ENCODE assay signal across 8 mouse cellular contexts in the genomic region with DNA sequence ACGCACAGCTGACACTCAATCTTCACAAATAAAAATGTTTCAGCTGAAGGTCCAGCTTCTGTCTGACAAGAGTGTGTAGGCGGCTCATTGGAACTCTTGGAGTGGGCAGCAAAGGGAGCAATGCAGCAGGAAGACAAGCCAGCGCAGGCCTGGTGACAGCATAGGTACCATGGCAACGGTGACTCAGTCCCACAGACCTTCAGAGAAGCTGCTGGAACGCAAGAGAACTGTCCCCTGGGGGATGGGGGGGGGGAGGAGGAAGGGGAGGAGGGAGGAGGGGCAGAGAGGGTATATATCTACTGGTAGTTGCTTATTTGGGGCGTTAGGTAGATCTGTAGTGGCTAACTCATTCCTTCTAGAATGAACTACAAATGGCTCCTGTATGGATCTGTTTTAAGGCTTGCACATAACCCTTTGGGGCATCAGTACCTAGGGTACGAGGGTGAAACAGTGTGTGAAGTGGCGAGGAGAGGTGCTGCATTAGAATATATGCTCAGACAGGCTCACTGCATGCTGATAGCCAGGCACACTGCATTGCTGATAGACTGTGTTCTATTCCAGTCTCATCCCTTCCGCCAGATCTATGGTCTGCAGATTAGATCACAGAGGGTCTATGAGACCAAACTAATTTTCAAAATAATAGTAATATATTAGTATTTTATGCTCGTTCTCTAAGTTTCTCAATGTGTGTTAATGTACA. TPM values are rescaled to one million over a fixed set of nuclear protein-coding genes. Genes with fewer than 3 reads are reported as not detected.
DNase-seq lines count a peak whose midpoint lies in the region; TF ChIP-seq lines count a peak whose summit lies in the region.
"Had no signal": no experiment of that assay in that cellular context is flagged by ENCODE, and none has a peak within 500 bp of the region (broad histone marks: within the 10 kb centered on the region; RNA-seq: fewer than 3 reads in every experiment).

No protein-coding gene starts in this region.

- no peak for TF ChIP-seq CTCF in layer of hippocampus, adult 2 months (conservative IDR thresholded peaks at IDR 0.05)

- peak; percentile 73 for DNase-seq in urinary bladder, postnatal 14 days (ENCODE audit: low spot score)
- no peak for DNase-seq in urinary bladder, postnatal 10 days (ENCODE audit: low spot score)
- peak; percentile 63 to 66 for DNase-seq in cerebellum, postnatal 14 days
- DNase-seq in heart, adult 18-20 months: peak; percentile 43 to 66
- DNase-seq in layer of hippocampus, adult 2 months (ENCODE audit: low spot score in 2 of 2): peak; percentile 67 to 90
- peak; percentile 33 to 52 for DNase-seq in lung, postnatal 4 days
- DNase-seq in urinary bladder, postnatal 25 days (ENCODE audit: low spot score): peak; percentile 55

- peak overlapping the region; percentile 85 for H3K27ac ChIP-seq in layer of hippocampus, adult 2 months

- H3K4me3 ChIP-seq in layer of hippocampus, adult 2 months: no peak overlapping the region

RNA-seq across cellular contexts. Expression of gene Ttc3, which starts 8.1 kb away (rescaled TPM):
- 10 to 100 TPM; 83.9 to 89.1 TPM for total RNA-seq in heart, adult 18-20 months (2021)
- 100 to 1,000 TPM; 794 to 837 TPM for total RNA-seq in layer of hippocampus, adult 2 months (2021)

RNA-seq across cellular contexts. Expression of gene Pigp, which starts 9.3 kb away (rescaled TPM):
- total RNA-seq in heart, adult 18-20 months (2021): 100 to 1,000 TPM; 119 to 125 TPM
- 10 to 100 TPM; 39.8 to 42.8 TPM for total RNA-seq in layer of hippocampus, adult 2 months (2021)

RNA-seq across cellular contexts. Expression of gene Ripply3, which starts 34.1 kb away (rescaled TPM):
- 1 to 10 TPM; 3.7 to 4.0 TPM for total RNA-seq in heart, adult 18-20 months (2021)
- under 1 TPM in 1 of 2 experiments, not detected in 1; 0.29 TPM for total RNA-seq in layer of hippocampus, adult 2 months (2021)
- total RNA-seq: common myeloid progenitor, adult 5-6 weeks had no signal

RNA-seq across cellular contexts. Expression of gene Hlcs, which starts 49.0 kb away (rescaled TPM):
- 1 to 10 TPM; 7.3 to 9.1 TPM for total RNA-seq in heart, adult 18-20 months (2021)
- 10 to 100 TPM; 14.0 to 15.2 TPM for total RNA-seq in layer of hippocampus, adult 2 months (2021)

Comparison
In these comparisons a context has a peak if more than half of its experiments do, and no peak if none do; other contexts are left out.
1. RNA of gene Ttc3, which starts 8.1 kb away (total RNA-seq): 794 to 837 TPM in layer of hippocampus, adult 2 months; 83.9 to 89.1 TPM in heart, adult 18-20 months; every median in the first group is over 4 times any median in the second.